Mouse (Mus musculus) gastrocnemius, adult 18-20 months (tissue): ENCODE results near the gene Kmt5a. TPM values are rescaled to one million over a fixed set of nuclear protein-coding genes. Genes with fewer than 3 reads are reported as not detected.
"Not testable (repeated sequence)": the region's sequence is repeated elsewhere in the genome, so short reads cannot be mapped to it uniquely, and the experiment has no call there.

Experiments used
- DNase-seq: peaks from one replicate; pipeline ENCODE4 v3.0.0; 2021; ENCODE audit warnings: low spot score
- total RNA-seq, 2 experiments: library from RNA; stranded (reverse); gene quantifications; 2 replicates each; pipeline ENCODE4 v1.2.3; 2021

Gene Kmt5a
- total RNA-seq, 2 experiments from 2014 or later, result 167 to 244 TPM

GRCm38 (mm10) chr5:124444661-124445561 lies 5.2 kb downstream of the Kmt5a start:
- DNase-seq, result peak; percentile 55

- DNase-seq, result peak; percentile 27
Measured at GRCm38 (mm10) chr5:124445621-124446293, 6.0 kb downstream of the Kmt5a start.

- peak; percentile 67 for DNase-seq
Measured at GRCm38 (mm10) chr5:124446301-124446881, 6.7 kb downstream of the Kmt5a start.

GRCm38 (mm10) chr5:124449494-124449893 lies 9.8 kb downstream of the Kmt5a start:
- no peak for DNase-seq

GRCm38 (mm10) chr5:124450051-124450450 lies 10.3 kb downstream of the Kmt5a start:
- DNase-seq, result no peak

GRCm38 (mm10) chr5:124450641-124451340 lies 11.1 kb downstream of the Kmt5a start:
- no peak for DNase-seq

GRCm38 (mm10) chr5:124452494-124453228 lies 12.9 kb downstream of the Kmt5a start:
- DNase-seq, result no peak

GRCm38 (mm10) chr5:124453339-124454081 lies 13.8 kb downstream of the Kmt5a start:
- DNase-seq, result no peak

- DNase-seq, result no peak
Measured at GRCm38 (mm10) chr5:124454082-124454419, 14.3 kb downstream of the Kmt5a start.

- DNase-seq, result no peak
Measured at GRCm38 (mm10) chr5:124456762-124457161, 17.0 kb downstream of the Kmt5a start.

- DNase-seq, result not testable (repeated sequence)
Measured at GRCm38 (mm10) chr5:124460922-124461321, 21.2 kb downstream of the Kmt5a start.

GRCm38 (mm10) chr5:124462297-124463025 lies 22.7 kb downstream of the Kmt5a start:
- DNase-seq, result no peak

- no peak for DNase-seq
Measured at GRCm38 (mm10) chr5:124463462-124463861, 23.7 kb downstream of the Kmt5a start.

GRCm38 (mm10) chr5:124464905-124465304 lies 25.2 kb downstream of the Kmt5a start:
- no peak for DNase-seq

- no peak for DNase-seq
Measured at GRCm38 (mm10) chr5:124467766-124468165, 28.0 kb downstream of the Kmt5a start.

GRCm38 (mm10) chr5:124468365-124468764 lies 28.6 kb downstream of the Kmt5a start:
- DNase-seq, result no peak

GRCm38 (mm10) chr5:124469486-124469885 lies 29.8 kb downstream of the Kmt5a start:
- no peak for DNase-seq

- DNase-seq, result no peak
Measured at GRCm38 (mm10) chr5:124470591-124471171, 31.0 kb downstream of the Kmt5a start.

GRCm38 (mm10) chr5:124478873-124479204 lies 39.1 kb downstream of the Kmt5a start:
- no peak for DNase-seq
